Mouse (Mus musculus) A20 (cell line): ENCODE data around the gene Lipe.

Experiments
- DNase-seq: peaks from one replicate; pipeline ENCODE4 v3.0.0-alpha.2; 2011; ENCODE audit warnings: low read depth, low spot score

Lipe gene

GRCm38 (mm10) chr7:25363151-25363550 is 35.4 kb downstream of the Lipe start:
- DNase-seq, result peak; percentile 42

- DNase-seq, result no peak
These were observed 39.7 kb downstream of the Lipe start for GRCm38 (mm10) chr7:25358721-25359206.

GRCm38 (mm10) chr7:25348861-25349260 is 49.6 kb downstream of the Lipe start:
- DNase-seq, result no peak

GRCm38 (mm10) chr7:25341000-25341784 is 57.3 kb downstream of the Lipe start:
- no peak for DNase-seq

- no peak for DNase-seq
These were observed 59.2 kb downstream of the Lipe start for GRCm38 (mm10) chr7:25339329-25339728.

GRCm38 (mm10) chr7:25334472-25334871 is 64.0 kb downstream of the Lipe start:
- no peak for DNase-seq

GRCm38 (mm10) chr7:25333596-25334307 is 64.8 kb downstream of the Lipe start:
- DNase-seq, result peak; percentile 82
